Mouse (Mus musculus): Measurements from ENCODE around the gene Mon2. TPM values are rescaled to one million over a fixed set of nuclear protein-coding genes. Genes with fewer than 3 reads are reported as not detected.

Mon2 gene
- total RNA-seq, 1 experiment = 38.4 TPM

GRCm38 (mm10) chr10:122960216-122960615 is 116.1 kb downstream of the Mon2 start:
- no peak overlapping the region for H3K4me3 ChIP-seq (ENCODE audit: insufficient read depth in 1 of 2, low read depth in 1 of 2, low read length in 2 of 2, poor library complexity in 1 of 2, severe bottlenecking in 1 of 2)
- no peaks in the 10 kb centered on the region for H3K36me3 ChIP-seq (ENCODE audit: control insufficient read depth, insufficient read depth, low read length, poor library complexity, severe bottlenecking)
- no peak for DNase-seq (ENCODE audit: low read depth, low spot score)
- H3K27ac ChIP-seq (ENCODE audit: insufficient read depth, low read depth, low read length, poor library complexity, severe bottlenecking) = no peak overlapping the region
- H3K9ac ChIP-seq (ENCODE audit: insufficient read depth, low read depth, low read length, poor library complexity, severe bottlenecking) = no peak overlapping the region
- in situ Hi-C loops (cut with MboI; ENCODE audit: low sequenced_read_pairs in 2 of 2, unreplicated experiment in 2 of 2) = no loop called here
- TF ChIP-seq CHD2 (IDR thresholded peaks at IDR 0.05; ENCODE audit: low read depth, low read length) = no peak
- TF ChIP-seq HCFC1 (IDR thresholded peaks at IDR 0.05; ENCODE audit: borderline replicate concordance, insufficient read depth, low read length) = no peak
- no peak for TF ChIP-seq ZC3H11A (IDR thresholded peaks at IDR 0.05; ENCODE audit: borderline replicate concordance, low read depth, low read length)
- no peak for TF ChIP-seq ZNF384 (IDR thresholded peaks at IDR 0.05; ENCODE audit: low read depth, low read length)
- TF ChIP-seq MAFK (IDR thresholded peaks at IDR 0.05; ENCODE audit: insufficient read depth, low read depth, low read length) = no peak
- no peaks in the 10 kb centered on the region for H3K9me3 ChIP-seq (ENCODE audit: control insufficient read depth, insufficient read depth, low read depth, low read length)
- H3K4me1 ChIP-seq (ENCODE audit: control insufficient read depth in 2 of 2, insufficient read depth in 2 of 2, low read length in 2 of 2, poor library complexity in 1 of 2) = peaks cover 0 to 10% of the 10 kb centered on the region in 2 experiments; a peak in 2 of 4 replicates

GRCm38 (mm10) chr10:122958699-122959098 is 117.6 kb downstream of the Mon2 start:
- in situ Hi-C loops (cut with MboI; ENCODE audit: low sequenced_read_pairs in 2 of 2, unreplicated experiment in 2 of 2) = no loop called here
- H3K27ac ChIP-seq (ENCODE audit: insufficient read depth, low read depth, low read length, poor library complexity, severe bottlenecking) = no peak overlapping the region
- H3K36me3 ChIP-seq (ENCODE audit: control insufficient read depth, insufficient read depth, low read length, poor library complexity, severe bottlenecking) = no peaks in the 10 kb centered on the region
- DNase-seq (ENCODE audit: low read depth, low spot score) = no peak
- H3K9ac ChIP-seq (ENCODE audit: insufficient read depth, low read depth, low read length, poor library complexity, severe bottlenecking) = no peak overlapping the region
- H3K9me3 ChIP-seq (ENCODE audit: control insufficient read depth, insufficient read depth, low read depth, low read length) = no peaks in the 10 kb centered on the region
- H3K4me1 ChIP-seq (ENCODE audit: control insufficient read depth in 2 of 2, insufficient read depth in 2 of 2, low read length in 2 of 2, poor library complexity in 1 of 2) = peaks cover 0 to 5% of the 10 kb centered on the region in 2 experiments; a peak in 1 of 4 replicates
- no peak overlapping the region for H3K4me3 ChIP-seq (ENCODE audit: insufficient read depth in 1 of 2, low read depth in 1 of 2, low read length in 2 of 2, poor library complexity in 1 of 2, severe bottlenecking in 1 of 2)
- TF ChIP-seq MAFK (IDR thresholded peaks at IDR 0.05; ENCODE audit: insufficient read depth, low read depth, low read length) (peak; percentile 92), CHD2 (IDR thresholded peaks at IDR 0.05; ENCODE audit: low read depth, low read length) (no peak)

- in situ Hi-C loops (cut with MboI; ENCODE audit: low sequenced_read_pairs in 2 of 2, unreplicated experiment in 2 of 2) = no loop called here
- peaks cover 0 to 5% of the 10 kb centered on the region in 2 experiments; a peak in 1 of 4 replicates for H3K4me1 ChIP-seq (ENCODE audit: control insufficient read depth in 2 of 2, insufficient read depth in 2 of 2, low read length in 2 of 2, poor library complexity in 1 of 2)
- no peak for TF ChIP-seq MAFK (IDR thresholded peaks at IDR 0.05; ENCODE audit: insufficient read depth, low read depth, low read length)
- TF ChIP-seq CHD2 (IDR thresholded peaks at IDR 0.05; ENCODE audit: low read depth, low read length) = no peak
- no peak for TF ChIP-seq ZNF384 (IDR thresholded peaks at IDR 0.05; ENCODE audit: low read depth, low read length)
- TF ChIP-seq HCFC1 (IDR thresholded peaks at IDR 0.05; ENCODE audit: borderline replicate concordance, insufficient read depth, low read length) = no peak
- no peak for TF ChIP-seq ZC3H11A (IDR thresholded peaks at IDR 0.05; ENCODE audit: borderline replicate concordance, low read depth, low read length)
- no peak overlapping the region for H3K9ac ChIP-seq (ENCODE audit: insufficient read depth, low read depth, low read length, poor library complexity, severe bottlenecking)
- H3K36me3 ChIP-seq (ENCODE audit: control insufficient read depth, insufficient read depth, low read length, poor library complexity, severe bottlenecking) = no peaks in the 10 kb centered on the region
- H3K27ac ChIP-seq (ENCODE audit: insufficient read depth, low read depth, low read length, poor library complexity, severe bottlenecking) = no peak overlapping the region
- no peaks in the 10 kb centered on the region for H3K9me3 ChIP-seq (ENCODE audit: control insufficient read depth, insufficient read depth, low read depth, low read length)
- no peak for DNase-seq (ENCODE audit: low read depth, low spot score)
- no peak overlapping the region for H3K4me3 ChIP-seq (ENCODE audit: insufficient read depth in 1 of 2, low read depth in 1 of 2, low read length in 2 of 2, poor library complexity in 1 of 2, severe bottlenecking in 1 of 2)
Observed at GRCm38 (mm10) chr10:122957918-122958317, 118.4 kb downstream of the Mon2 start.

DNA sequence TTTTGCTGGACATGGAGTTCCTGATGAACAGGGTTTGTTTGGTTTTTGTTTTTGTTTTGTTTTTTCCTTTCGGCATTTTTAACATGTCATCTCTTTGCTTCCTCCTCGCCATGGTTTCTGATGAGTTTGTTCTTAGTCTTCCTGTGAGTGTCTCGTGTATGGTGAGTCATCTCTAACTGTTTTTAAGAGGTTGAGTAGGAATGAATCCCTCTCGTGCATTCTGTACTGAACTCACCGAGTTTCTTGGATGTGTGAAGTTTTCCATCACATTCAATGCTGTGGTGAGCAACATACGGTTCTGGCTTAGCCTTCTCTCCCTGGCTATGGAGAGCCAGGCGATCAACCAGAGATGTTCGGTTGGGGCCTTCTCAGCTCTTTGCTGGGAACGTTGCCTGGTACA is 122.7 kb downstream of the Mon2 start:
- H3K4me3 ChIP-seq (ENCODE audit: insufficient read depth in 1 of 2, low read depth in 1 of 2, low read length in 2 of 2, poor library complexity in 1 of 2, severe bottlenecking in 1 of 2) = no peak overlapping the region
- DNase-seq (ENCODE audit: low read depth, low spot score) = no peak
- no peak overlapping the region for H3K9ac ChIP-seq (ENCODE audit: insufficient read depth, low read depth, low read length, poor library complexity, severe bottlenecking)
- in situ Hi-C loops (cut with MboI; ENCODE audit: low sequenced_read_pairs in 2 of 2, unreplicated experiment in 2 of 2) = no loop called here
- H3K9me3 ChIP-seq (ENCODE audit: control insufficient read depth, insufficient read depth, low read depth, low read length) = no peaks in the 10 kb centered on the region
- peaks cover 0 to under 1% of the 10 kb centered on the region in 2 experiments; a peak in 1 of 4 replicates for H3K4me1 ChIP-seq (ENCODE audit: control insufficient read depth in 2 of 2, insufficient read depth in 2 of 2, low read length in 2 of 2, poor library complexity in 1 of 2)
- H3K36me3 ChIP-seq (ENCODE audit: control insufficient read depth, insufficient read depth, low read length, poor library complexity, severe bottlenecking) = no peaks in the 10 kb centered on the region
- TF ChIP-seq MAFK (IDR thresholded peaks at IDR 0.05; ENCODE audit: insufficient read depth, low read depth, low read length) (no peak), HCFC1 (IDR thresholded peaks at IDR 0.05; ENCODE audit: borderline replicate concordance, insufficient read depth, low read length) (no peak), CHD2 (IDR thresholded peaks at IDR 0.05; ENCODE audit: low read depth, low read length) (no peak)
- no peak overlapping the region for H3K27ac ChIP-seq (ENCODE audit: insufficient read depth, low read depth, low read length, poor library complexity, severe bottlenecking)

DNA sequence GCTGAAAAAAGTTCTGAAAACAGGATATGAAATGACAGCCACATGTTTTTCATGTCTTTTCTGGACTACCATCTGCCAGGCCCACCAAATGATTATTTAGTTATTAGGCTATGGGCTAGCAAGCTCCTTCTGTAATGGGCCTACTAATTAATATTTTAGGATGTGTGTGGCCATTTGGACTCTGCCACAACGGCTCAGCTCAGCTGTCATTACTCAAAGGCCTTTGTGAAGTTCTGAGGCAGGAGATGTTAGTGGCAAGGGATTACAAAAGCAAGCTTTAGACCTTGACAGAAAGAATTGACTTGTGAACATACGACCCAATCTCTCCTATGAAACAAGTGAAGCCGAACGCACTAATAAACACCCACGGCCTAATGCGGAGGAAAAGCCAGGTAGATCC is 125.3 kb downstream of the Mon2 start:
- DNase-seq (ENCODE audit: low read depth, low spot score) = no peak
- no peak for TF ChIP-seq MAFK (IDR thresholded peaks at IDR 0.05; ENCODE audit: insufficient read depth, low read depth, low read length)
- no peak overlapping the region for H3K4me3 ChIP-seq (ENCODE audit: insufficient read depth in 1 of 2, low read depth in 1 of 2, low read length in 2 of 2, poor library complexity in 1 of 2, severe bottlenecking in 1 of 2)
- no peaks in the 10 kb centered on the region for H3K4me1 ChIP-seq (ENCODE audit: control insufficient read depth in 2 of 2, insufficient read depth in 2 of 2, low read length in 2 of 2, poor library complexity in 1 of 2)
- no peaks in the 10 kb centered on the region for H3K9me3 ChIP-seq (ENCODE audit: control insufficient read depth, insufficient read depth, low read depth, low read length)
- in situ Hi-C loops (cut with MboI; ENCODE audit: low sequenced_read_pairs in 2 of 2, unreplicated experiment in 2 of 2) = no loop called here
- H3K36me3 ChIP-seq (ENCODE audit: control insufficient read depth, insufficient read depth, low read length, poor library complexity, severe bottlenecking) = no peaks in the 10 kb centered on the region
- H3K27ac ChIP-seq (ENCODE audit: insufficient read depth, low read depth, low read length, poor library complexity, severe bottlenecking) = no peak overlapping the region
- H3K9ac ChIP-seq (ENCODE audit: insufficient read depth, low read depth, low read length, poor library complexity, severe bottlenecking) = no peak overlapping the region

All from ES-E14 (cell line).